Mouse (Mus musculus) right cerebral cortex, postnatal 14 days (tissue): Measurements from ENCODE around the gene Smarcd1.
"Not testable (repeated sequence)": the region's sequence is repeated elsewhere in the genome, so short reads cannot be mapped to it uniquely, and the experiment has no call there.

Experiments used
- DNase-seq: peaks from one replicate; pipeline ENCODE4 v3.0.0; 2022

Smarcd1 gene

GRCm38 (mm10) chr15:99688712-99689111 is 13.2 kb upstream of the Smarcd1 start:
- peak; percentile 49 for DNase-seq

GRCm38 (mm10) chr15:99690924-99691323 is 11.0 kb upstream of the Smarcd1 start:
- no peak for DNase-seq

- no peak for DNase-seq
Measured at GRCm38 (mm10) chr15:99691976-99692375, 10.0 kb upstream of the Smarcd1 start.

GRCm38 (mm10) chr15:99697309-99697708 is 4.6 kb upstream of the Smarcd1 start:
- DNase-seq, result no peak

GRCm38 (mm10) chr15:99698533-99699085 is 3.3 kb upstream of the Smarcd1 start:
- no peak for DNase-seq

GRCm38 (mm10) chr15:99699715-99700114 is 2.2 kb upstream of the Smarcd1 start:
- no peak for DNase-seq

- DNase-seq, result no peak
Measured at GRCm38 (mm10) chr15:99700219-99701106, 1.5 kb upstream of the Smarcd1 start.

- DNase-seq, result not testable (repeated sequence)
Measured at GRCm38 (mm10) chr15:99701640-99701998, 310 bp upstream of the Smarcd1 start.

GRCm38 (mm10) chr15:99703104-99703503 is 1.2 kb downstream of the Smarcd1 start:
- no peak for DNase-seq

GRCm38 (mm10) chr15:99703676-99704040 is 1.7 kb downstream of the Smarcd1 start:
- no peak for DNase-seq

GRCm38 (mm10) chr15:99704041-99704681 is 2.2 kb downstream of the Smarcd1 start:
- no peak for DNase-seq

GRCm38 (mm10) chr15:99704881-99705280 is 3.0 kb downstream of the Smarcd1 start:
- DNase-seq, result no peak

GRCm38 (mm10) chr15:99705440-99706048 is 3.6 kb downstream of the Smarcd1 start, which contains the start of gene Gm17349:
Gm17349 (minus strand) TSS chr15:99705490.
- DNase-seq, result peak; percentile 65

GRCm38 (mm10) chr15:99708176-99708575 is 6.2 kb downstream of the Smarcd1 start:
- DNase-seq, result no peak

GRCm38 (mm10) chr15:99710221-99711190 is 8.6 kb downstream of the Smarcd1 start:
- DNase-seq, result no peak

- DNase-seq, result no peak
Measured at GRCm38 (mm10) chr15:99711491-99711890, 9.6 kb downstream of the Smarcd1 start.

GRCm38 (mm10) chr15:99712666-99713559 is 11.0 kb downstream of the Smarcd1 start:
- DNase-seq, result no peak

GRCm38 (mm10) chr15:99713569-99713968 is 11.6 kb downstream of the Smarcd1 start:
- no peak for DNase-seq

GRCm38 (mm10) chr15:99714206-99714605 is 12.3 kb downstream of the Smarcd1 start:
- DNase-seq, result no peak

GRCm38 (mm10) chr15:99714858-99715257 is 12.9 kb downstream of the Smarcd1 start:
- DNase-seq, result peak; percentile 80

- DNase-seq, result peak; percentile 59
Measured at GRCm38 (mm10) chr15:99715361-99715865, 13.5 kb downstream of the Smarcd1 start.
